ENCODE assay signal across 9 mouse cellular contexts in the genomic region with DNA sequence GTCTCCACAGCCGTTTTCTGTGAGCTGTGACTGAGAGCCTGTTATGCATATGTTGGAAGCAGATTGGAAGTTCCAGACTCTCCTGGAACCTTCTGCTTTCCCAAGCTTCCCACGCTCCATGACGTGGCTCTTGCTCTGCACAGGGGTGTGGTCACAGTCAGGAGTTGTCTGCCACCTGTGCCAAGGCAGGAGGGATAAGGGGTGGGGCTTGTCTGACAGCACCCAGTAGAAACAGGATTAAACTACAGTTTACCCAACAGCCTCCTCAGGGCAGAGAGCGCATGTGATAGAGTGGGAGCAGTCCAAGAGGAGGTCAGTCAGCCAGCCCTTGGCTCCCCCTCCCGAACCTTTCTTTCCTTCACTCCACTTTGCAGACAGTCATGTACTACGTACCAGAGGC. TPM values are rescaled to one million over a fixed set of nuclear protein-coding genes. Genes with fewer than 3 reads are reported as not detected.
A peak's percentile ranks its signal among the peaks of the same experiment; 100 is the strongest.
DNase-seq lines count a peak whose midpoint lies in the region; ATAC-seq and TF ChIP-seq lines count a peak whose summit lies in the region.
"Had no signal": no experiment of that assay in that cellular context is flagged by ENCODE, and none has a peak within 500 bp of the region (broad histone marks: within the 10 kb centered on the region; RNA-seq: fewer than 3 reads in every experiment).

No protein-coding gene starts in this region.

- no peak for TF ChIP-seq POLR2A in kidney, adult 2 months (IDR thresholded peaks at IDR 0.05; ENCODE audit: low read depth, low read length)

- H3K4me3 ChIP-seq in kidney, adult 2 months (ENCODE audit: insufficient read depth, low read depth, low read length): 0 out of 2 replicates have a peak overlapping the region, but pooled peaks have one; percentile 3
- no peak overlapping the region for H3K4me3 ChIP-seq in stomach, embryonic 16.5 days (replicated peaks; ENCODE audit: low read length)

- H3K9me3 ChIP-seq in stomach, embryonic 16.5 days (replicated peaks; ENCODE audit: control insufficient read depth, low read length): no peaks in the 10 kb centered on the region

- peak; percentile 65 to 82 for DNase-seq in adrenal gland, adult (ENCODE audit: inconsistent age in 2 of 2, low spot score in 1 of 2)
- DNase-seq in adrenal gland, postnatal 4 days (ENCODE audit: low spot score in 2 of 2): no peak
- DNase-seq in 3T3-L1 (ENCODE audit: low read depth, low spot score): peak; percentile 12
- peak; percentile 63 to 82 for DNase-seq in gastrocnemius, adult 8-10 months (ENCODE audit: low spot score in 2 of 2)
- DNase-seq in kidney, adult 2 months: peak; percentile 95
- peak; percentile 81 to 84 for DNase-seq in left cerebral cortex, postnatal 36 days (ENCODE audit: low spot score in 2 of 2)
- DNase-seq in yolk sac, embryonic 10.5 days (ENCODE audit: low spot score): no peak

- peak; percentile 83 for ATAC-seq in stomach, embryonic 16.5 days (ENCODE audit: insufficient read depth, low FRiP score)

- peak overlapping the region; percentile 86 for H3K27ac ChIP-seq in kidney, adult 2 months (ENCODE audit: insufficient read depth, low read depth, low read length)
- H3K27ac ChIP-seq in stomach, embryonic 16.5 days (ENCODE audit: low read length): peak overlapping the region; percentile 73
- H3K27ac ChIP-seq: macrophage had no signal

- no peaks in the 10 kb centered on the region for H3K36me3 ChIP-seq in kidney, adult 2 months (ENCODE audit: control insufficient read depth, insufficient read depth, low read length)
- no peaks in the 10 kb centered on the region for H3K36me3 ChIP-seq in stomach, embryonic 16.5 days (ENCODE audit: control insufficient read depth, insufficient read depth, low read length)

- no peak overlapping the region for H3K9ac ChIP-seq in stomach, embryonic 16.5 days (ENCODE audit: low read length)

- intact Hi-C loops in left cerebral cortex, postnatal 36 days (cut with DNase I): no loop called here

- no peaks in the 10 kb centered on the region for H3K27me3 ChIP-seq in kidney, adult 2 months (replicated peaks; ENCODE audit: control insufficient read depth, insufficient read depth, low read length)
- H3K27me3 ChIP-seq in stomach, embryonic 16.5 days (ENCODE audit: control insufficient read depth, insufficient read depth, low read length): no peaks in the 10 kb centered on the region

- no peak overlapping the region for H3K4me2 ChIP-seq in stomach, embryonic 16.5 days (ENCODE audit: low read depth, low read length)

- no peak for TF ChIP-seq CTCF in kidney, adult 2 months (conservative IDR thresholded peaks at IDR 0.05; ENCODE audit: insufficient read depth, insufficient read length, low read depth, low read length)

- WGBS in kidney, adult 2 months: 18% methylated on average over 6 of the region's 6 CpGs
- WGBS in stomach, embryonic 16.5 days: 39% methylated on average over 6 of the region's 6 CpGs

- H3K4me1 ChIP-seq in kidney, adult 2 months (ENCODE audit: control insufficient read depth, insufficient read depth, low read length): peaks cover 27% of the 10 kb centered on the region
- peaks cover 35% of the 10 kb centered on the region for H3K4me1 ChIP-seq in stomach, embryonic 16.5 days (ENCODE audit: control insufficient read depth, insufficient read depth, low read length)

RNA-seq across cellular contexts. Expression of a gene that starts 43.1 kb away (rescaled TPM):
- 10 to 100 TPM; 82.3 to 84.4 TPM for total RNA-seq in adrenal gland, postnatal 4 days (2021)
- 10 to 100 TPM; 28.1 to 44.3 (median 31.9) TPM for total RNA-seq in gastrocnemius, adult 8-10 months (2022)
- polyA plus RNA-seq in kidney, adult 2 months (2012; rRNA removed): 155 and 157 TPM in 2 replicates
- total RNA-seq in left cerebral cortex, postnatal 36 days (2021): 10 to 100 TPM; 16.6 to 16.9 TPM
- 1,649 and 1,814 TPM in 2 replicates for polyA plus RNA-seq in stomach, embryonic 16.5 days (2015; fragmentation: Nextera tagmentation; extraction: Ambion mirVana)
- polyA plus RNA-seq: macrophage had no signal

Comparison
In these comparisons a context has a peak if more than half of its experiments do, and no peak if none do; other contexts are left out.
1. DNase-seq: peak in adrenal gland, adult (2 of 2), 3T3-L1 (single experiment), gastrocnemius, adult 8-10 months (2 of 2), kidney, adult 2 months (single experiment) and left cerebral cortex, postnatal 36 days (2 of 2); none in adrenal gland, postnatal 4 days (0 of 2) and yolk sac, embryonic 10.5 days (single experiment).